Mouse (Mus musculus): ENCODE results near the gene Mrpl17.

DNA sequence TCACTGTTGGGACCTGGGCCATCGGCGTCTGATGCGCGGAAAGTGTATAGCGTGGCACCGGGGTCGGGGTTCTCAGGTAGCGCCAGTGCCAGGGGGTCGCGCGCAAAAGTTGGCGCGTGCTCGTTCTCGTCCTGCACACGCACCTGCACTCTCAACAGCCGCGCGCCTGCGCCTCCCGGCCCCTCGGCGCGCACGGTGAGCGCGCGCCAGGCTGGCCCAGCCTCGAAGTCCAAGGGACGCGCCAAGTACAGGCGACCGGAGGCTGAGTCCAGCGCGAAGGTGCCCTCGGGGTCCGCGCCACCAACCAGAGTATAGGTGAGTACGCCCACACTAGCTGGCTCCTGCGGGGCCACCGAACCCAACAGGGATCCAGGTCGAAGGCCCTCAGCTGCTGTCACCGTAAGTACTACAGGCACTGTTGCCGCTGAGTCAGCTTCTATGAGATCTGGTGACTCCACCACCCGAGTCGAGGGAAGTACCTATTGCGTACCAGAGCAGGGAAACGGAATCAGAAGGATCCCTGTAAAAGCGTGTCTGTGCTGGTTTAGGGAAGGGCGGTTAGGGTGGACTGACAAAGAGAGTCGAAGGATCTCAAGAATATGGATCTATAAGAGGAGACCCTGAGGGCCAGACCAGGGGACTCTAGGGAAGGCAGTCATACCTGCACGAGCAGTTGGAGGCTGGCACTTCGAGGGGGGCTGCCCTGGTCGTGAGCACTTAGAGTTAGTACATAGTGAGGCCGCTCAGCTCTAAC lies 48.2 kb downstream of the Mrpl17 start:
- TF ChIP-seq CTCF (conservative IDR thresholded peaks at IDR 0.05; ENCODE audit: low read length) (no peak), NANOG (IDR thresholded peaks at IDR 0.05; ENCODE audit: borderline replicate concordance, low read length) (no peak), POU5F1 (IDR thresholded peaks at IDR 0.05; ENCODE audit: borderline replicate concordance, low read length) (no peak)
